Mouse (Mus musculus) heart, embryonic 14.5 days (tissue): ENCODE measurements around the gene Siglecf. TPM values are rescaled to one million over a fixed set of nuclear protein-coding genes. Genes with fewer than 3 reads are reported as not detected.

Experiments
- ATAC-seq: fragments of 200-750 bp; cut with Nextera tagmentation; 2 replicates; pipeline ENCODE4 v1.8.0; 2017; ENCODE audit warnings: low read depth, moderate TSS enrichment; ENCODE audit not compliant: insufficient number of reproducible peaks, insufficient read depth, low FRiP score
- H3K27ac ChIP-seq, 2 experiments: fragments of 200-500 bp in 1 of 2; fragments of 300-500 bp in 1 of 2; sonication (generic) in 1 of 2; replicated peaks in 1 of 2; 2 replicates each; pipeline ENCODE4 v1.5.1; 2012 to 2014; ENCODE audit warnings: low read depth in 2 of 2, low read length in 2 of 2, control low read depth in 1 of 2, mild to moderate bottlenecking in 1 of 2, mixed read lengths in 1 of 2; ENCODE audit not compliant: control insufficient read depth in 1 of 2, insufficient read depth in 1 of 2
- H3K27me3 ChIP-seq: fragments of 300-500 bp; sonication (generic); 2 replicates; pipeline ENCODE4 v1.6.1; 2014; ENCODE audit warnings: mild to moderate bottlenecking, low read length, control low read depth; ENCODE audit not compliant: control insufficient read depth, insufficient read depth
- H3K36me3 ChIP-seq: fragments of 300-500 bp; sonication (generic); 2 replicates; pipeline ENCODE4 v1.6.1; 2014; ENCODE audit warnings: mild to moderate bottlenecking, control low read depth, low read length, mixed read lengths; ENCODE audit not compliant: control insufficient read depth, insufficient read depth
- H3K4me1 ChIP-seq, 2 experiments: fragments of 200-500 bp in 1 of 2; fragments of 300-500 bp in 1 of 2; sonication (generic) in 1 of 2; 2 replicates each; pipeline ENCODE4 v1.6.1; 2012 to 2014; ENCODE audit warnings: low read length in 2 of 2, control low read depth in 1 of 2, mixed read lengths in 1 of 2; ENCODE audit not compliant: control insufficient read depth in 2 of 2, insufficient read depth in 2 of 2
- H3K4me2 ChIP-seq: fragments of 300-500 bp; sonication (generic); 2 replicates; pipeline ENCODE4 v1.6.1; 2014; ENCODE audit warnings: mild to moderate bottlenecking, low read length
- H3K4me3 ChIP-seq, 2 experiments: fragments of 200-500 bp in 1 of 2; fragments of 300-500 bp in 1 of 2; sonication (generic) in 1 of 2; 2 replicates each; pipeline ENCODE4 v1.5.1; 2012 to 2014; ENCODE audit warnings: low read length in 2 of 2, mild to moderate bottlenecking in 2 of 2, control low read depth in 1 of 2, low read depth in 1 of 2, moderate library complexity in 1 of 2; ENCODE audit not compliant: control insufficient read depth in 1 of 2, insufficient read depth in 1 of 2
- H3K9ac ChIP-seq: fragments of 300-500 bp; sonication (generic); 2 replicates; pipeline ENCODE4 v1.6.1; 2014; ENCODE audit warnings: mild to moderate bottlenecking, low read length
- H3K9me3 ChIP-seq: fragments of 300-500 bp; sonication (generic); 2 replicates; pipeline ENCODE4 v1.6.1; 2016; ENCODE audit warnings: low read length, control low read depth; ENCODE audit not compliant: control insufficient read depth
- WGBS: fragments of 180-500 bp; shearing (Covaris S2); extraction: QIAGEN DNeasy Blood & Tissue Kit; methylation state at CpG from one replicate; pipeline ENCODE4 v1.1.7; 2014; 5-methylcytosine and 5-hydroxymethylcytosine counted together
- polyA plus RNA-seq: library from polyadenylated mRNA; unstranded; fragments of >200 nt; fragmentation: Nextera tagmentation; extraction: Ambion mirVana; gene quantifications from 2 replicates; pipeline ENCODE4 v1.2.1, GENCODE M21; 2014

The Siglecf gene
- polyA plus RNA-seq = 0.12 and 0.20 TPM in 2 replicates

DNA sequence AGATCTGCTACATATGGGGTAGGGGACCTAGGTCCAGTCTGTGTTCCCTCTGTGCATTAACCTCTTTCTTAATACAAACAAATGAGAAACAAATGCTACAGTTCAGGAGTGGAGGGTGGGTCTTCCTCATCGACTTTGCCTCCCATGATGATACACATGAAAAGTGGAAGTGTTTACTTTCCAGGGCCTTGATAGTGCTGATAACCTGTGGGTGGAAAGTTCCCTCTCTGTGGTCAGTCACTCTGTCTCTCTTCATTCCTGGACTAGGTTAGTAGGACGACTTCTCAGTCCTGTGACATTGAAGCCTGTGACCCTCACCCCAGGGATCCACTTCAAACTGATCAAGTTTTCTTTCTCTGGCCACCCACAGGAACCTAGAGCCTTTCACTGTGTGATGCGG lies at the start of gene Siglecf:
TSS of gene Siglecf (plus strand) at position 188 of the 400 bp plus-strand sequence.
- Histone ChIP-seq H3K4me3 (no peak within 1 kb of the TSS), H3K27me3 (no peaks in the 10 kb centered on the region), H3K4me1 (no peaks in the 10 kb centered on the region), H3K9me3 (no peaks in the 10 kb centered on the region), H3K9ac (no peak within 1 kb of the TSS), H3K36me3 (no peaks in the 10 kb centered on the region), H3K27ac (no peak within 1 kb of the TSS), H3K4me2 (no peak within 1 kb of the TSS)
- no peak for ATAC-seq
- WGBS = 55% methylated on average over 3 of the region's 3 CpGs

DNA sequence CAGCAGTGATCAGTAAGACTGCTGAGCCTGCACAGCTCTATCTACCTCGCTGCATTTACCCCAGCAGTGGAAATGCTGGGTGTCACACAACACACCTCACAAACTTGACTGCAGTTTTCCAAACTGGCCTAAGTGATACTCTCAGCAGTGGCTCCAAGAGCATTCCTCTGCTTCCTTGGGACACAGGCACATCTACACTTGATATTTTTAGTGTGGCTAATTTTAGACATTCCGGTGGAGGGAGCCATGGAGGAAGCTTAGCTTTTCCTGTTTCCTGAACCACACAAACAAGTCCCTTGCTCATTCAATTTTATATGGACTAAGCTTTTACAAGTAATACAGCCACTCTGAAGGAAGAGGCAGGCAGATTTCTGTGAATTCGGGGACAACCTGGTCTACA lies 45.9 kb upstream of the Siglecf start:
- Histone ChIP-seq H3K9ac (peak overlapping the region; percentile 26; the same call in 1 of the 2 replicates), H3K4me3 (no peak overlapping the region), H3K36me3 (peaks cover 79% of the 10 kb centered on the region), H3K27me3 (no peaks in the 10 kb centered on the region), H3K27ac (peak overlapping the region; percentile 80 to 86), H3K4me1 (peaks cover 5 to 20% of the 10 kb centered on the region in 2 experiments), H3K4me2 (peak overlapping the region; percentile 47), H3K9me3 (no peaks in the 10 kb centered on the region)
- ATAC-seq = peak; percentile 61; the same call in 1 of the 2 replicates
- 27% methylated on average over 3 of the region's 3 CpGs for WGBS

DNA sequence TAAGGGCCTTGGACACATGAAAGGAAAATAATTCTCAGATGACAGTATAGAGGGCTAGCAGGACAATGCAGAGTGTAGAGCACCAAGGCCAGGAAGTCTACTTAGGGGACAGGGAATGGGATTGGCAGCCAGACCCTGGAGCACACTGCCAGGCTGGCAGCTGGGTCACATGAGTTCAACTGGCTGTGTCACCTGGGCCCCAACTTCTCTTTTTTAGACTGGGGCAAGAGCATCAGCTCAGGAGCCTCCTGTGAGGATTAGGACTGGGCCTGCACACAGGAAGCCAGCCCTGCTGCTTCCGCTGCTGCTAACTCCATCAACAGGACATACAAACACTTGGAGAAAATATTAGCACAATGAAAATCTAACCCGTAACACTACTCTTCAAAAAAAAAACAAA lies 42.1 kb upstream of the Siglecf start:
- Histone ChIP-seq H3K9ac (no peak overlapping the region), H3K4me2 (no peak overlapping the region), H3K27ac (no peak overlapping the region), H3K4me3 (no peak overlapping the region), H3K36me3 (peaks cover 50% of the 10 kb centered on the region), H3K9me3 (no peaks in the 10 kb centered on the region), H3K4me1 (peaks cover 8 to 31% of the 10 kb centered on the region in 2 experiments), H3K27me3 (no peaks in the 10 kb centered on the region)
- WGBS = 84% methylated on average over 2 of the region's 2 CpGs
- no peak for ATAC-seq

DNA sequence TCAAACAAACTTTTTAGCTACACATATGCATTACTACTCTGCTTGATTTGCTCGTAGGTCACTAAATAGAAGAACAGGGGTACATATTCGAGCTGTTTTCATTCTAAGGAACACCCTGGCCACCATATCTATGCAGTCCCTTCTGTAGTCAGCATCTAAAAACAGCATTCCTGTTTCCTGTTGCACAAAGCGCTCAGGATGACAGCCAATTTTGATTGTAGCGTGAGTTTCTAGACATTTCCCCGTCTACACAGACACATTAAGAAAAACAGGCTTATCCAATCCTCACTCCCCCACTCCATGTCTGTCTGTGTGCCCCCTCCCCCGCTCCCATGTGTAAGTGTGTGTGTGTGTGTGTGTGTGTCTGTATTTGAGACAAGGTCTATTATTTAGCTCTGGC lies 39.5 kb upstream of the Siglecf start:
- Histone ChIP-seq H3K9ac (peak overlapping the region; percentile 81; the same call in 1 of the 2 replicates), H3K4me2 (peak overlapping the region; percentile 70), H3K36me3 (peaks cover 41% of the 10 kb centered on the region), H3K9me3 (no peaks in the 10 kb centered on the region), H3K27ac (peak overlapping the region in 1 of 2 experiments; percentile 84; a peak in 2 of 4 replicates), H3K27me3 (no peaks in the 10 kb centered on the region), H3K4me3 (peak overlapping the region in 1 of 2 experiments; percentile 71; a peak in 2 of 4 replicates), H3K4me1 (peaks cover 3 to 14% of the 10 kb centered on the region in 2 experiments)
- WGBS = 42% methylated on average over 6 of the region's 6 CpGs
- ATAC-seq = no peak

DNA sequence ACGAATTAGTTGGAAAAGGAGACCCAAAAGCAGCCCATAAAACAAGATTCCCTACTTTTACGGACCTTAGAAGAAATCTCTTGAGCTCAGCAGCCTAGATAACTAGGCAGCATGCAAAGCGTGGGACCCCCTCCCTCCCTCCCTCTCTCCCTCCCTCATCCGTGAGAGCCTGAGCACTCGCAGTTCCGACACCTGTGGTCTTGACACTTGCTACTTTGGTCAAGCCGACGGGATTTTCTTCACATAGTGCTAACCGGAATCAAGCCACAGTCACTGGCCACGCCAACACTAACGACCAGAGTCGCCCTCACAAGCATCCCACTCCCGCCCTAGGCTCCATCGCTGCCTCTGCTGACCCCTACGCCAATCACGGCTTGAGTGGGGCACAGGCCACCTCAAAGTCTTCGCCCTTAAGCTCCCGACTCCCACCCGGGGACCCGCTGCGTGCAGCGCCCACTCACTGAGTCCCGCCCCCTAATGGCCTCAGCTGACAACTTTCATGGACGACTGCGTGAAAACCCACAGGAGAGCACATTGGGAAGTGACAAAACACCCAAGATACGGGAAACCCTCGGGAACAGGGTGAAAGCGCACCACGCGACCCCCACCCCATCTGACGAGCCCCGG lies 38.6 kb upstream of the Siglecf start:
- under 1% methylated on average over 32 of the region's 32 CpGs for WGBS
- peak; percentile 29 for ATAC-seq
- Histone ChIP-seq H3K36me3 (peaks cover 32% of the 10 kb centered on the region), H3K27me3 (no peaks in the 10 kb centered on the region), H3K9me3 (no peaks in the 10 kb centered on the region), H3K4me3 (peak overlapping the region; percentile 71 to 92), H3K9ac (peak overlapping the region; percentile 81), H3K27ac (peak overlapping the region; percentile 84 to 86), H3K4me2 (peak overlapping the region; percentile 70), H3K4me1 (peaks cover 3 to 14% of the 10 kb centered on the region in 2 experiments)

DNA sequence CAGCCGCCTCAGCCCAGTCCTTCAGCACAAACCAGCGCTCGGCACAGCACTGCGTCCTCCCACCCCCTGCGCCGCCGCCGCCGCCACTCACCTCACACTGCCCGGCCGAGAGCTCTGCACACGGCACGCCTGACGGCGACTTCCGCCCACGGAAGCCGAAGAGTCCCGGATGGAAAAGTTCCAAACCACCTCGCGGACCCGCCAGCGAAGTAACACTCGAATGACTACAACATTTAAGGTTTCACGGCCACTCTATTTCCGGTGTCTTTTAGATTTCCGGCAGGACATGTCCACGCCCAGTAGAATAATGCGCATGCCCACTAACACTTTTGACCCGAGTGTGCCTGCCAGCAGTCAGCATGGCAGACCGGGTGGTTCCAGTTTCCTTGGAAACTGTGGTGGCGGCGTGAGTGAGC lies 38.1 kb upstream of the Siglecf start, which contains the start of gene Zfp715:
TSS of gene Zfp715 (minus strand) at position 282 of the 416 bp plus-strand sequence.
- Histone ChIP-seq H3K36me3 (peaks cover 27% of the 10 kb centered on the region), H3K27me3 (no peaks in the 10 kb centered on the region), H3K4me2 (peak within 1 kb of the TSS; percentile 70), H3K4me1 (peaks cover 3 to 14% of the 10 kb centered on the region in 2 experiments), H3K9ac (peak within 1 kb of the TSS; percentile 81), H3K27ac (peak within 1 kb of the TSS; percentile 84 to 86), H3K9me3 (no peaks in the 10 kb centered on the region), H3K4me3 (peak within 1 kb of the TSS; percentile 71 to 92)
- under 1% methylated on average over 33 of the region's 33 CpGs for WGBS
- ATAC-seq = peak; percentile 92

DNA sequence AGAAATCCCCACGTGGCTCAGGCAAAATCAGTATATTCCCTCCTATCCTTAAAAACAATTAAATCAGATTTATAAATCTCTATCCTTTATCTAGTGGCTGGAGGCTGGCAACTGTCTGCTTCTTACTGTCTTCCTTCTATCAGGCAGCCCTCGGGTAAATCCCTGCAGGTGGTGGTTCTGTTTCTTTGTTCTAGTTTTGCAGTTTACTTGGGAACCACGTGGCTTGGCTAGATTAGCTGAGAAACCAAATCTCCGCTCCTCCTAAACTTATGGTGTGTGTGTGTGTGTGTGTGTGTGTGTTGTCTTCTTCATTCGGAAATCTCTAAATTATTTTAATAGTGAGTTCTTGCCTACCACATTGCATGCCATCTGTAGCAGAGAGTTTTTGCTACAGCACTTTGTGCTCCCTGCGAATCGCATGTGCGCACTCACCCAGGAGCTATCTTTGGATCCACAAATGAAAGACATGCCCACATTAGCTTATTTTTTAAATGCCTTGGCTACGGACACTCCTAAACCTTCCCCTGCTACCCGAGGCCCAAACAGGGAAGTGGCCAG lies 24.8 kb upstream of the Siglecf start:
- no peaks in the 10 kb centered on the region for H3K4me1 ChIP-seq
- ATAC-seq = no peak
- WGBS = 42% methylated on average over 10 of the region's 10 CpGs
- H3K9ac ChIP-seq = no peak overlapping the region
- H3K4me3 ChIP-seq = no peak overlapping the region
- H3K9me3 ChIP-seq = no peaks in the 10 kb centered on the region
- H3K36me3 ChIP-seq = no peaks in the 10 kb centered on the region
- H3K4me2 ChIP-seq = no peak overlapping the region
- no peaks in the 10 kb centered on the region for H3K27me3 ChIP-seq
- no peak overlapping the region for H3K27ac ChIP-seq
